Mouse (Mus musculus): ENCODE measurements around the gene Htra2. TPM values are rescaled to one million over a fixed set of nuclear protein-coding genes. Genes with fewer than 3 reads are reported as not detected.

The Htra2 gene
- polyA plus RNA-seq, 1 experiment from 2014 or later, result 45.9 TPM

GRCm38 (mm10) chr6:83020121-83020520 is 35.0 kb downstream of the Htra2 start:
- Histone ChIP-seq H3K4me3 (ENCODE audit: low read depth, low read length) (no peak overlapping the region), H3K27me3 (ENCODE audit: control insufficient read depth, insufficient read depth, low read length) (no peaks in the 10 kb centered on the region), H3K36me3 (ENCODE audit: control insufficient read depth, insufficient read depth, low read length) (no peaks in the 10 kb centered on the region), H3K9ac (replicated peaks; ENCODE audit: low read depth, low read length) (no peak overlapping the region), H3K27ac (ENCODE audit: low read depth, low read length) (no peak overlapping the region), H3K4me1 (ENCODE audit: control insufficient read depth, insufficient read depth, low read length) (no peaks in the 10 kb centered on the region), H3K9me3 (ENCODE audit: control insufficient read depth, low read length) (no peaks in the 10 kb centered on the region), H3K4me2 (ENCODE audit: low read depth, low read length) (no peak overlapping the region)
- WGBS, result 89% methylated on average over 6 of the region's 6 CpGs
- ATAC-seq (ENCODE audit: low read depth), result no peak

GRCm38 (mm10) chr6:83019044-83019443 is 36.0 kb downstream of the Htra2 start:
- Histone ChIP-seq H3K4me3 (ENCODE audit: low read depth, low read length) (no peak overlapping the region), H3K4me1 (ENCODE audit: control insufficient read depth, insufficient read depth, low read length) (no peaks in the 10 kb centered on the region), H3K9ac (replicated peaks; ENCODE audit: low read depth, low read length) (no peak overlapping the region), H3K4me2 (ENCODE audit: low read depth, low read length) (no peak overlapping the region), H3K27ac (ENCODE audit: low read depth, low read length) (no peak overlapping the region), H3K27me3 (ENCODE audit: control insufficient read depth, insufficient read depth, low read length) (no peaks in the 10 kb centered on the region), H3K9me3 (ENCODE audit: control insufficient read depth, low read length) (no peaks in the 10 kb centered on the region), H3K36me3 (ENCODE audit: control insufficient read depth, insufficient read depth, low read length) (no peaks in the 10 kb centered on the region)
- ATAC-seq (ENCODE audit: low read depth), result no peak
- 69% methylated on average over 3 of the region's 3 CpGs for WGBS

- H3K9ac ChIP-seq (replicated peaks; ENCODE audit: low read depth, low read length), result no peak overlapping the region
- no peaks in the 10 kb centered on the region for H3K27me3 ChIP-seq (ENCODE audit: control insufficient read depth, insufficient read depth, low read length)
- no peaks in the 10 kb centered on the region for H3K9me3 ChIP-seq (ENCODE audit: control insufficient read depth, low read length)
- H3K4me3 ChIP-seq (ENCODE audit: low read depth, low read length), result no peak overlapping the region
- WGBS, result 76% methylated on average over 3 of the region's 3 CpGs
- H3K4me2 ChIP-seq (ENCODE audit: low read depth, low read length), result no peak overlapping the region
- no peak for ATAC-seq (ENCODE audit: low read depth)
- no peaks in the 10 kb centered on the region for H3K4me1 ChIP-seq (ENCODE audit: control insufficient read depth, insufficient read depth, low read length)
- no peak overlapping the region for H3K27ac ChIP-seq (ENCODE audit: low read depth, low read length)
- no peaks in the 10 kb centered on the region for H3K36me3 ChIP-seq (ENCODE audit: control insufficient read depth, insufficient read depth, low read length)
Measured at GRCm38 (mm10) chr6:83017190-83017589, 37.9 kb downstream of the Htra2 start.

- Histone ChIP-seq H3K4me2 (ENCODE audit: low read depth, low read length) (no peak overlapping the region), H3K27me3 (ENCODE audit: control insufficient read depth, insufficient read depth, low read length) (no peaks in the 10 kb centered on the region)
- WGBS, result 93% methylated on average over 2 of the region's 2 CpGs
Measured at GRCm38 (mm10) chr6:83015749-83016148, 39.3 kb downstream of the Htra2 start.

GRCm38 (mm10) chr6:83014482-83015466 is 40.3 kb downstream of the Htra2 start:
- WGBS, result 79% methylated on average over 12 of the region's 12 CpGs
- Histone ChIP-seq H3K27me3 (ENCODE audit: control insufficient read depth, insufficient read depth, low read length) (no peaks in the 10 kb centered on the region), H3K4me1 (ENCODE audit: control insufficient read depth, insufficient read depth, low read length) (no peaks in the 10 kb centered on the region), H3K27ac (ENCODE audit: low read depth, low read length) (no peak overlapping the region), H3K4me3 (ENCODE audit: low read depth, low read length) (no peak overlapping the region), H3K9me3 (ENCODE audit: control insufficient read depth, low read length) (no peaks in the 10 kb centered on the region), H3K4me2 (ENCODE audit: low read depth, low read length) (no peak overlapping the region), H3K36me3 (ENCODE audit: control insufficient read depth, insufficient read depth, low read length) (no peaks in the 10 kb centered on the region), H3K9ac (replicated peaks; ENCODE audit: low read depth, low read length) (no peak overlapping the region)
- no peak for ATAC-seq (ENCODE audit: low read depth)

More at GRCm38 (mm10) chr6:83015749-83016148, 39.3 kb downstream of the Htra2 start:
- Histone ChIP-seq H3K9ac (replicated peaks; ENCODE audit: low read depth, low read length) (no peak overlapping the region), H3K4me3 (ENCODE audit: low read depth, low read length) (no peak overlapping the region), H3K4me1 (ENCODE audit: control insufficient read depth, insufficient read depth, low read length) (no peaks in the 10 kb centered on the region), H3K27ac (ENCODE audit: low read depth, low read length) (no peak overlapping the region), H3K36me3 (ENCODE audit: control insufficient read depth, insufficient read depth, low read length) (no peaks in the 10 kb centered on the region), H3K9me3 (ENCODE audit: control insufficient read depth, low read length) (no peaks in the 10 kb centered on the region)
- ATAC-seq (ENCODE audit: low read depth), result no peak

- no peak for ATAC-seq (ENCODE audit: low read depth)
- H3K4me1 ChIP-seq (ENCODE audit: control insufficient read depth, insufficient read depth, low read length), result no peaks in the 10 kb centered on the region
- no peak overlapping the region for H3K4me3 ChIP-seq (ENCODE audit: low read depth, low read length)
- H3K4me2 ChIP-seq (ENCODE audit: low read depth, low read length), result no peak overlapping the region
- H3K9me3 ChIP-seq (ENCODE audit: control insufficient read depth, low read length), result no peaks in the 10 kb centered on the region
- WGBS, result 80% methylated on average over 5 of the region's 5 CpGs
- H3K9ac ChIP-seq (replicated peaks; ENCODE audit: low read depth, low read length), result no peak overlapping the region
- H3K27me3 ChIP-seq (ENCODE audit: control insufficient read depth, insufficient read depth, low read length), result no peaks in the 10 kb centered on the region
- no peaks in the 10 kb centered on the region for H3K36me3 ChIP-seq (ENCODE audit: control insufficient read depth, insufficient read depth, low read length)
- H3K27ac ChIP-seq (ENCODE audit: low read depth, low read length), result no peak overlapping the region
Measured at GRCm38 (mm10) chr6:83013444-83013843, 41.6 kb downstream of the Htra2 start.

GRCm38 (mm10) chr6:83011756-83012155 is 43.3 kb downstream of the Htra2 start:
- Histone ChIP-seq H3K9me3 (ENCODE audit: control insufficient read depth, low read length) (no peaks in the 10 kb centered on the region), H3K27me3 (ENCODE audit: control insufficient read depth, insufficient read depth, low read length) (no peaks in the 10 kb centered on the region), H3K27ac (ENCODE audit: low read depth, low read length) (no peak overlapping the region), H3K4me3 (ENCODE audit: low read depth, low read length) (no peak overlapping the region), H3K4me2 (ENCODE audit: low read depth, low read length) (no peak overlapping the region), H3K4me1 (ENCODE audit: control insufficient read depth, insufficient read depth, low read length) (no peaks in the 10 kb centered on the region), H3K9ac (replicated peaks; ENCODE audit: low read depth, low read length) (no peak overlapping the region), H3K36me3 (ENCODE audit: control insufficient read depth, insufficient read depth, low read length) (no peaks in the 10 kb centered on the region)
- 78% methylated on average over 6 of the region's 6 CpGs for whole genome bisulfite sequencing
- no peak for ATAC-seq (ENCODE audit: low read depth)

- Histone ChIP-seq H3K4me3 (ENCODE audit: low read depth, low read length) (no peak overlapping the region), H3K27ac (ENCODE audit: low read depth, low read length) (no peak overlapping the region), H3K9me3 (ENCODE audit: control insufficient read depth, low read length) (no peaks in the 10 kb centered on the region), H3K9ac (replicated peaks; ENCODE audit: low read depth, low read length) (no peak overlapping the region), H3K4me2 (ENCODE audit: low read depth, low read length) (no peak overlapping the region), H3K36me3 (ENCODE audit: control insufficient read depth, insufficient read depth, low read length) (no peaks in the 10 kb centered on the region), H3K4me1 (ENCODE audit: control insufficient read depth, insufficient read depth, low read length) (no peaks in the 10 kb centered on the region), H3K27me3 (ENCODE audit: control insufficient read depth, insufficient read depth, low read length) (no peaks in the 10 kb centered on the region)
- WGBS, result 85% methylated on average over 7 of the region's 7 CpGs
- no peak for ATAC-seq (ENCODE audit: low read depth)
Measured at GRCm38 (mm10) chr6:83011255-83011654, 43.8 kb downstream of the Htra2 start.

GRCm38 (mm10) chr6:83010010-83010409 is 45.1 kb downstream of the Htra2 start:
- 80% methylated on average over 7 of the region's 7 CpGs for WGBS
- H3K36me3 ChIP-seq (ENCODE audit: control insufficient read depth, insufficient read depth, low read length), result no peaks in the 10 kb centered on the region
- no peak for ATAC-seq (ENCODE audit: low read depth)

More at GRCm38 (mm10) chr6:83010010-83010409, 45.1 kb downstream of the Htra2 start:
- Histone ChIP-seq H3K4me1 (ENCODE audit: control insufficient read depth, insufficient read depth, low read length) (no peaks in the 10 kb centered on the region), H3K4me2 (ENCODE audit: low read depth, low read length) (no peak overlapping the region), H3K4me3 (ENCODE audit: low read depth, low read length) (no peak overlapping the region), H3K9me3 (ENCODE audit: control insufficient read depth, low read length) (no peaks in the 10 kb centered on the region), H3K27ac (ENCODE audit: low read depth, low read length) (no peak overlapping the region), H3K27me3 (ENCODE audit: control insufficient read depth, insufficient read depth, low read length) (no peaks in the 10 kb centered on the region), H3K9ac (replicated peaks; ENCODE audit: low read depth, low read length) (no peak overlapping the region)

Measured in neural tube, embryonic 14.5 days (tissue).